Mouse (Mus musculus): Measurements from ENCODE around the gene Il2ra. TPM values are rescaled to one million over a fixed set of nuclear protein-coding genes. Genes with fewer than 3 reads are reported as not detected.

Gene Il2ra
- polyA plus RNA-seq, 1 experiment from 2014 or later = not detected

- Histone ChIP-seq H3K9ac (ENCODE audit: low read depth, low read length) (no peak overlapping the region), H3K4me3 (ENCODE audit: low read depth, low read length) (no peak overlapping the region), H3K36me3 (ENCODE audit: control insufficient read depth, insufficient read depth) (no peaks in the 10 kb centered on the region), H3K9me3 (replicated peaks; ENCODE audit: control insufficient read depth, low read length) (no peaks in the 10 kb centered on the region), H3K4me1 (ENCODE audit: control insufficient read depth, low read depth, low read length) (no peaks in the 10 kb centered on the region), H3K27me3 (ENCODE audit: control insufficient read depth, insufficient read depth, low read depth, low read length) (no peaks in the 10 kb centered on the region), H3K27ac (ENCODE audit: low read length) (no peak overlapping the region), H3K4me2 (ENCODE audit: low read depth, low read length) (no peak overlapping the region)
- no peak for ATAC-seq (ENCODE audit: low read depth)
- 40% methylated on average over 1 of the region's 1 CpGs for WGBS (ENCODE audit: insufficient replicate concordance)
These were observed 1.4 kb downstream of the Il2ra start for GRCm38 (mm10) chr2:11644057-11644456.

- H3K27me3 ChIP-seq (ENCODE audit: control insufficient read depth, insufficient read depth, low read depth, low read length) = no peaks in the 10 kb centered on the region
- H3K4me1 ChIP-seq (ENCODE audit: control insufficient read depth, low read depth, low read length) = no peaks in the 10 kb centered on the region
- H3K4me3 ChIP-seq (ENCODE audit: low read depth, low read length) = no peak overlapping the region
- no peak for ATAC-seq (ENCODE audit: low read depth)
- no peak overlapping the region for H3K9ac ChIP-seq (ENCODE audit: low read depth, low read length)
- no peaks in the 10 kb centered on the region for H3K9me3 ChIP-seq (replicated peaks; ENCODE audit: control insufficient read depth, low read length)
- H3K4me2 ChIP-seq (ENCODE audit: low read depth, low read length) = no peak overlapping the region
- 68% methylated on average over 2 of the region's 2 CpGs for WGBS (ENCODE audit: insufficient replicate concordance)
- no peak overlapping the region for H3K27ac ChIP-seq (ENCODE audit: low read length)
- H3K36me3 ChIP-seq (ENCODE audit: control insufficient read depth, insufficient read depth) = no peaks in the 10 kb centered on the region
These were observed 2.7 kb downstream of the Il2ra start for GRCm38 (mm10) chr2:11645297-11645696.

- Histone ChIP-seq H3K4me2 (ENCODE audit: low read depth, low read length) (no peak overlapping the region), H3K36me3 (ENCODE audit: control insufficient read depth, insufficient read depth) (no peaks in the 10 kb centered on the region), H3K27ac (ENCODE audit: low read length) (no peak overlapping the region), H3K9me3 (replicated peaks; ENCODE audit: control insufficient read depth, low read length) (no peaks in the 10 kb centered on the region), H3K4me3 (ENCODE audit: low read depth, low read length) (no peak overlapping the region), H3K27me3 (ENCODE audit: control insufficient read depth, insufficient read depth, low read depth, low read length) (no peaks in the 10 kb centered on the region), H3K4me1 (ENCODE audit: control insufficient read depth, low read depth, low read length) (no peaks in the 10 kb centered on the region), H3K9ac (ENCODE audit: low read depth, low read length) (no peak overlapping the region)
- 36% methylated on average over 3 of the region's 3 CpGs for WGBS (ENCODE audit: insufficient replicate concordance)
- ATAC-seq (ENCODE audit: low read depth) = no peak
These were observed 8.9 kb downstream of the Il2ra start for GRCm38 (mm10) chr2:11651476-11651875.

GRCm38 (mm10) chr2:11652196-11652595, 9.6 kb downstream of the Il2ra start:
- Histone ChIP-seq H3K27ac (ENCODE audit: low read length) (no peak overlapping the region), H3K9ac (ENCODE audit: low read depth, low read length) (no peak overlapping the region), H3K4me3 (ENCODE audit: low read depth, low read length) (no peak overlapping the region), H3K27me3 (ENCODE audit: control insufficient read depth, insufficient read depth, low read depth, low read length) (no peaks in the 10 kb centered on the region), H3K36me3 (ENCODE audit: control insufficient read depth, insufficient read depth) (no peaks in the 10 kb centered on the region), H3K4me1 (ENCODE audit: control insufficient read depth, low read depth, low read length) (no peaks in the 10 kb centered on the region), H3K9me3 (replicated peaks; ENCODE audit: control insufficient read depth, low read length) (no peaks in the 10 kb centered on the region), H3K4me2 (ENCODE audit: low read depth, low read length) (no peak overlapping the region)
- WGBS (ENCODE audit: insufficient replicate concordance) = 47% methylated on average over 3 of the region's 3 CpGs
- ATAC-seq (ENCODE audit: low read depth) = no peak

- Histone ChIP-seq H3K27me3 (ENCODE audit: control insufficient read depth, insufficient read depth, low read depth, low read length) (no peaks in the 10 kb centered on the region), H3K9me3 (replicated peaks; ENCODE audit: control insufficient read depth, low read length) (no peaks in the 10 kb centered on the region), H3K9ac (ENCODE audit: low read depth, low read length) (no peak overlapping the region), H3K4me2 (ENCODE audit: low read depth, low read length) (no peak overlapping the region), H3K36me3 (ENCODE audit: control insufficient read depth, insufficient read depth) (no peaks in the 10 kb centered on the region), H3K4me3 (ENCODE audit: low read depth, low read length) (no peak overlapping the region), H3K4me1 (ENCODE audit: control insufficient read depth, low read depth, low read length) (no peaks in the 10 kb centered on the region), H3K27ac (ENCODE audit: low read length) (no peak overlapping the region)
- WGBS (ENCODE audit: insufficient replicate concordance) = 24% methylated on average over 2 of the region's 2 CpGs
- ATAC-seq (ENCODE audit: low read depth) = no peak
These were observed 10.2 kb downstream of the Il2ra start for GRCm38 (mm10) chr2:11652780-11653179.

GRCm38 (mm10) chr2:11653330-11653729, 10.7 kb downstream of the Il2ra start:
- no peaks in the 10 kb centered on the region for H3K4me1 ChIP-seq (ENCODE audit: control insufficient read depth, low read depth, low read length)
- H3K9me3 ChIP-seq (replicated peaks; ENCODE audit: control insufficient read depth, low read length) = no peaks in the 10 kb centered on the region
- H3K27me3 ChIP-seq (ENCODE audit: control insufficient read depth, insufficient read depth, low read depth, low read length) = no peaks in the 10 kb centered on the region
- H3K4me2 ChIP-seq (ENCODE audit: low read depth, low read length) = no peak overlapping the region
- H3K9ac ChIP-seq (ENCODE audit: low read depth, low read length) = no peak overlapping the region
- no peak overlapping the region for H3K27ac ChIP-seq (ENCODE audit: low read length)
- ATAC-seq (ENCODE audit: low read depth) = no peak
- H3K36me3 ChIP-seq (ENCODE audit: control insufficient read depth, insufficient read depth) = no peaks in the 10 kb centered on the region
- 15% methylated on average over 6 of the region's 6 CpGs for WGBS (ENCODE audit: insufficient replicate concordance)
- no peak overlapping the region for H3K4me3 ChIP-seq (ENCODE audit: low read depth, low read length)

GRCm38 (mm10) chr2:11653780-11654179, 11.2 kb downstream of the Il2ra start:
- H3K4me2 ChIP-seq (ENCODE audit: low read depth, low read length) = no peak overlapping the region
- H3K4me3 ChIP-seq (ENCODE audit: low read depth, low read length) = no peak overlapping the region
- H3K9me3 ChIP-seq (replicated peaks; ENCODE audit: control insufficient read depth, low read length) = no peaks in the 10 kb centered on the region
- H3K4me1 ChIP-seq (ENCODE audit: control insufficient read depth, low read depth, low read length) = no peaks in the 10 kb centered on the region
- no peak for ATAC-seq (ENCODE audit: low read depth)
- no peak overlapping the region for H3K9ac ChIP-seq (ENCODE audit: low read depth, low read length)
- H3K36me3 ChIP-seq (ENCODE audit: control insufficient read depth, insufficient read depth) = no peaks in the 10 kb centered on the region
- H3K27me3 ChIP-seq (ENCODE audit: control insufficient read depth, insufficient read depth, low read depth, low read length) = no peaks in the 10 kb centered on the region
- H3K27ac ChIP-seq (ENCODE audit: low read length) = no peak overlapping the region
- 49% methylated on average over 5 of the region's 5 CpGs for WGBS (ENCODE audit: insufficient replicate concordance)

GRCm38 (mm10) chr2:11654990-11655931, 12.7 kb downstream of the Il2ra start:
- Histone ChIP-seq H3K36me3 (ENCODE audit: control insufficient read depth, insufficient read depth) (no peaks in the 10 kb centered on the region), H3K4me1 (ENCODE audit: control insufficient read depth, low read depth, low read length) (no peaks in the 10 kb centered on the region), H3K9ac (ENCODE audit: low read depth, low read length) (no peak overlapping the region), H3K4me2 (ENCODE audit: low read depth, low read length) (no peak overlapping the region), H3K27me3 (ENCODE audit: control insufficient read depth, insufficient read depth, low read depth, low read length) (no peaks in the 10 kb centered on the region), H3K9me3 (replicated peaks; ENCODE audit: control insufficient read depth, low read length) (no peaks in the 10 kb centered on the region), H3K4me3 (ENCODE audit: low read depth, low read length) (no peak overlapping the region), H3K27ac (ENCODE audit: low read length) (no peak overlapping the region)
- 32% methylated on average over 9 of the region's 9 CpGs for WGBS (ENCODE audit: insufficient replicate concordance)
- no peak for ATAC-seq (ENCODE audit: low read depth)

GRCm38 (mm10) chr2:11657581-11657980, 15.0 kb downstream of the Il2ra start:
- H3K27ac ChIP-seq (ENCODE audit: low read length) = no peak overlapping the region
- no peak for ATAC-seq (ENCODE audit: low read depth)
- WGBS (ENCODE audit: insufficient replicate concordance) = 39% methylated on average over 2 of the region's 2 CpGs

More at GRCm38 (mm10) chr2:11657581-11657980, 15.0 kb downstream of the Il2ra start:
- H3K4me3 ChIP-seq (ENCODE audit: low read depth, low read length) = no peak overlapping the region
- no peaks in the 10 kb centered on the region for H3K9me3 ChIP-seq (replicated peaks; ENCODE audit: control insufficient read depth, low read length)
- H3K27me3 ChIP-seq (ENCODE audit: control insufficient read depth, insufficient read depth, low read depth, low read length) = no peaks in the 10 kb centered on the region
- no peak overlapping the region for H3K9ac ChIP-seq (ENCODE audit: low read depth, low read length)
- H3K36me3 ChIP-seq (ENCODE audit: control insufficient read depth, insufficient read depth) = no peaks in the 10 kb centered on the region
- H3K4me1 ChIP-seq (ENCODE audit: control insufficient read depth, low read depth, low read length) = no peaks in the 10 kb centered on the region
- no peak overlapping the region for H3K4me2 ChIP-seq (ENCODE audit: low read depth, low read length)

Data from liver, embryonic 16.5 days (tissue).